Comparison of ENCODE assay signal across 8 mouse cellular contexts in genomic region chr12:111485652-111486306, GRCm38 (mm10). TPM values are rescaled to one million over a fixed set of nuclear protein-coding genes. Genes with fewer than 3 reads are reported as not detected.
A peak's percentile ranks its signal among the peaks of the same experiment; 100 is the strongest.
DNase-seq lines count a peak whose midpoint lies in the region; ATAC-seq and TF ChIP-seq lines count a peak whose summit lies in the region.

TSS of gene Gm266 (minus strand) at chr12:111485823.

- H3K36me3 ChIP-seq in kidney, embryonic 14.5 days (ENCODE audit: control insufficient read depth, insufficient read depth, low read length): no peaks in the 10 kb centered on the region
- no peaks in the 10 kb centered on the region for H3K36me3 ChIP-seq in midbrain, postnatal 0 days (ENCODE audit: insufficient read depth, low read length)

- H3K4me2 ChIP-seq in kidney, embryonic 14.5 days (replicated peaks; ENCODE audit: low read depth, low read length): peak within 1 kb of the TSS; percentile 92
- peak within 1 kb of the TSS; percentile 49 for H3K4me2 ChIP-seq in midbrain, postnatal 0 days (ENCODE audit: low read depth, low read length, poor library complexity, severe bottlenecking)

- TF ChIP-seq CTCF in midbrain, postnatal 0 days (IDR thresholded peaks at IDR 0.05): no peak

- peak within 1 kb of the TSS; percentile 60 for H3K4me3 ChIP-seq in kidney, embryonic 14.5 days (ENCODE audit: low read length)
- H3K4me3 ChIP-seq in midbrain, postnatal 0 days (ENCODE audit: low read depth, low read length): peak within 1 kb of the TSS; percentile 27

- H3K27me3 ChIP-seq in kidney, embryonic 14.5 days (ENCODE audit: control insufficient read depth, insufficient read depth, low read length): peaks cover 13% of the 10 kb centered on the region; the same call in 1 of the 2 replicates
- H3K27me3 ChIP-seq in midbrain, postnatal 0 days (ENCODE audit: insufficient read depth, low read length): peaks cover 31% of the 10 kb centered on the region

- WGBS in kidney, embryonic 14.5 days: under 1% methylated on average over 55 of the region's 58 CpGs
- under 1% methylated on average over 50 of the region's 58 CpGs for WGBS in midbrain, postnatal 0 days

- H3K9me3 ChIP-seq in kidney, embryonic 14.5 days (ENCODE audit: control insufficient read depth, low read length): no peaks in the 10 kb centered on the region
- no peaks in the 10 kb centered on the region for H3K9me3 ChIP-seq in midbrain, postnatal 0 days (ENCODE audit: low read length)

- peak; percentile 95 for ATAC-seq in kidney, embryonic 14.5 days (ENCODE audit: low FRiP score, low TSS enrichment)
- peak; percentile 15; the same call in 1 of the 2 replicates for ATAC-seq in granulocyte monocyte progenitor cell, adult 5-6 weeks (replicated peaks; ENCODE audit: poor library complexity, severe bottlenecking)
- ATAC-seq in midbrain, postnatal 0 days (ENCODE audit: low FRiP score): 0 out of 2 replicates have a peak, but pooled peaks have one; percentile 16

- no peak for DNase-seq in kidney, adult 11 months
- peak; percentile 24 for DNase-seq in adrenal gland, postnatal 25 days
- DNase-seq in kidney, postnatal 14 days: peak; percentile 39
- DNase-seq in midbrain, postnatal 0 days (ENCODE audit: low spot score): no peak
- no peak for DNase-seq in cerebellum, postnatal 25 days
- DNase-seq in right cerebral cortex, adult 18-20 months: no peak

- H3K4me1 ChIP-seq in kidney, embryonic 14.5 days (ENCODE audit: control insufficient read depth, insufficient read depth, low read length): peaks cover 37% of the 10 kb centered on the region
- H3K4me1 ChIP-seq in midbrain, postnatal 0 days (ENCODE audit: insufficient read depth, low read length): no peaks in the 10 kb centered on the region

- H3K9ac ChIP-seq in kidney, embryonic 14.5 days (ENCODE audit: low read depth, low read length): peak within 1 kb of the TSS; percentile 88
- no peak within 1 kb of the TSS; the same call in 1 of the 2 replicates for H3K9ac ChIP-seq in midbrain, postnatal 0 days (replicated peaks; ENCODE audit: low read length, poor library complexity, severe bottlenecking)

- peak within 1 kb of the TSS; percentile 98 for H3K27ac ChIP-seq in kidney, embryonic 14.5 days (ENCODE audit: low read depth, low read length)
- no peak within 1 kb of the TSS; the same call in 1 of the 2 replicates for H3K27ac ChIP-seq in midbrain, postnatal 0 days (ENCODE audit: low read depth, low read length)

RNA-seq across cellular contexts. Expression of gene Gm266, which starts in this region (rescaled TPM):
- 123 and 137 TPM in 2 replicates for polyA plus RNA-seq in kidney, embryonic 14.5 days (2014; fragmentation: Nextera tagmentation; extraction: Ambion mirVana)
- not detected in 2 replicates for total RNA-seq in adrenal gland, postnatal 25 days (2021)
- not detected in 2 replicates for total RNA-seq in granulocyte monocyte progenitor cell, adult 5-6 weeks (2014; fragmentation: Nextera tagmentation)
- not detected in 2 replicates for total RNA-seq in granulocyte monocyte progenitor cell, adult 5-6 weeks (2017)
- total RNA-seq in midbrain, postnatal 0 days (2014; rRNA removed): 9.6 and 12.6 TPM in 2 replicates
- 8.4 and 9.7 TPM in 2 replicates for polyA plus RNA-seq in midbrain, postnatal 0 days (2015; fragmentation: Nextera tagmentation; extraction: Ambion mirVana)

Comparison
In these comparisons a context has a peak if more than half of its experiments do, and no peak if none do; other contexts are left out.
1. RNA of gene Gm266 (polyA plus RNA-seq): 123 to 137 TPM in kidney, embryonic 14.5 days; 8.4 to 9.7 TPM in midbrain, postnatal 0 days; every median in the first group is over 10 times any median in the second.
2. Peak in DNase-seq in adrenal gland, postnatal 25 days; RNA of the gene not detected or under 1 TPM.
3. Peak in ATAC-seq in granulocyte monocyte progenitor cell, adult 5-6 weeks; RNA of the gene not detected or under 1 TPM.
4. ATAC-seq: peak in every context shown above with its lines; median percentile 95 in kidney, embryonic 14.5 days; 16 in midbrain, postnatal 0 days; 15 in granulocyte monocyte progenitor cell, adult 5-6 weeks.